Comparison of ENCODE assay signal across 20 mouse cellular contexts in the genomic region with DNA sequence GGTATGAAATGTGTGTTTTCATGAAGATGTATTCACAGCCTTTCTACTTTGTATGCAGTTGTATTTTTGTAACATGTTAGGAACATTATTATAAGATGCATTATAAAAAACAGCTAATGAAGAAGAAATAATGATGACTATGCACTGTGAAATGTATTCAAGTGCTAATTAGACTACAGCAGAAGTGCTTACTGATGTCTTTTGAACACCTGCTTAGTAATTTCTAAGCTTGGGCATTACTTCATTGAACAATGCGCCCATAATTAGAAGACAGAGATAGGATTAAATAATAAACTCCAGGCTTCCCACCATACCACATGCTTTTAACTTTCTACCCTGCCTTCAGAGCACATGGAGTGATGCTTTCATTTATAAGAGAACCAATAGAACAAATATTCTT.
"Had no signal": no experiment of that assay in that cellular context is flagged by ENCODE, and none has a peak within 500 bp of the region (broad histone marks: within the 10 kb centered on the region; RNA-seq: fewer than 3 reads in every experiment).

No protein-coding gene starts in this region.

- ATAC-seq: liver, postnatal 0 days; lung, postnatal 0 days; midbrain, embryonic 13.5 days; midbrain, embryonic 15.5 days had no signal

- H3K4me2 ChIP-seq: lung, embryonic 15.5 days; midbrain, embryonic 11.5 days; midbrain, embryonic 13.5 days; midbrain, embryonic 15.5 days; neural tube, embryonic 12.5 days had no signal

- H3K4me1 ChIP-seq: lung, embryonic 15.5 days; megakaryocyte, embryonic 14.5 days; midbrain, embryonic 13.5 days; midbrain, embryonic 15.5 days; neural tube, embryonic 12.5 days had no signal

- H3K27ac ChIP-seq: lung, embryonic 15.5 days; macrophage; midbrain, embryonic 13.5 days; midbrain, embryonic 15.5 days; neural tube, embryonic 12.5 days had no signal

- H3K36me3 ChIP-seq: lung, embryonic 15.5 days; midbrain, embryonic 13.5 days; midbrain, embryonic 15.5 days; neural tube, embryonic 12.5 days had no signal

- H3K9ac ChIP-seq: liver, postnatal 0 days; lung, embryonic 15.5 days; midbrain, embryonic 13.5 days; midbrain, embryonic 15.5 days; neural tube, embryonic 12.5 days had no signal

- H3K4me3 ChIP-seq: lung, embryonic 15.5 days; megakaryocyte, embryonic 14.5 days; midbrain, embryonic 13.5 days; midbrain, embryonic 15.5 days; neural tube, embryonic 12.5 days had no signal

- H3K27me3 ChIP-seq: lung, embryonic 15.5 days; megakaryocyte, embryonic 14.5 days; midbrain, embryonic 13.5 days; midbrain, embryonic 15.5 days; neural tube, embryonic 12.5 days had no signal

- H3K9me3 ChIP-seq: lung, embryonic 15.5 days; megakaryocyte, embryonic 14.5 days; midbrain, embryonic 13.5 days; midbrain, embryonic 15.5 days; neural tube, embryonic 12.5 days had no signal

- DNase-seq: liver, postnatal 0 days; lung, adult 2 months; lung, postnatal 14 days; lung, postnatal 36 days; retina, postnatal 1 day; right cerebral cortex, adult 18-20 months; right cerebral cortex, postnatal 25 days; right cerebral cortex, postnatal 4 days; spleen, adult 18-20 months; thymus, adult 18-20 months; thymus, postnatal 14 days; thymus, postnatal 36 days had no signal
